Comparison of ENCODE assay signal across 10 mouse cellular contexts in the genomic region with DNA sequence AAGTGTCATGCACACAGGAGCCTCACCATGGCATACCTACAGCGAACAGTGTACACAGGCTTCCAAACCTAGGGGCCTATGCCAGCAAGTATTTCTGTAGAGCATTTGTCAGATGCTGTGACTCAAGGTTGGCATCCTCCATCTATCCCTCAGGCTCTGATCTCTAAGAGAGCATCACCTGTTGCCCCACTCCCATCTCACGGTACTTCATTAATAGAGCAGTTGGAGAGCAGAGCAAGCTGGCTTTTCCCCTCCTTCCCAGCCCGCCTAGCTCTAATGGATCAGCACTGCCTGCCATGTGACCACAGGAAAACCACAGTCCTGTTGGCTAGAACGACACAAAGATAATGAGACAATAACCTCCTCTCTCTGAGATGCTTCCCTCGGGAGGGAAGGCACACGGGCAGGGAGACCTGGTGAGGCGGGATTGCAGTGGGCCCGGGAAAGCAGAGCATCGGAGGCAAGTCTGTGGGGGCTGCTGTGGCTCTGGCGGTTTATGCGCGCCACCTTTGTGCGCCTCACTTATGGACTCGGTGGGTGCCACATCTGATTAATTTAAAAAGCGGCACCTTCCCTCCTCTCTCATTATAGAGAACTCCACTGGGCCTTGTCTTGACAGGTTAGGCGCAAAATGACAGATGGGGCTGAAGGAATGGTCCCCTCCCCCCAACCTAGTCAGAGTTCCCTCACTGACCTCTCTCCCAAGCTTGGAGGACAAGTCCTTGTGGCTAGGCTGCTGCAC.
DNase-seq lines count a peak whose midpoint lies in the region; ATAC-seq lines count a peak whose summit lies in the region.
"Had no signal": no experiment of that assay in that cellular context is flagged by ENCODE, and none has a peak within 500 bp of the region (broad histone marks: within the 10 kb centered on the region; RNA-seq: fewer than 3 reads in every experiment).

No protein-coding gene starts in this region.

- no peaks in the 10 kb centered on the region for H3K27me3 ChIP-seq in heart, embryonic 10.5 days (ENCODE audit: insufficient read depth, poor library complexity, severe bottlenecking)
- H3K27me3 ChIP-seq in hindbrain, embryonic 10.5 days (ENCODE audit: insufficient read depth, poor library complexity, severe bottlenecking): no peaks in the 10 kb centered on the region
- no peaks in the 10 kb centered on the region for H3K27me3 ChIP-seq in neural tube, embryonic 13.5 days

- H3K9me3 ChIP-seq in heart, embryonic 10.5 days: no peaks in the 10 kb centered on the region
- H3K9me3 ChIP-seq in hindbrain, embryonic 10.5 days: no peaks in the 10 kb centered on the region
- no peaks in the 10 kb centered on the region for H3K9me3 ChIP-seq in neural tube, embryonic 13.5 days

- ATAC-seq in neural tube, embryonic 13.5 days (ENCODE audit: low read depth): peak; percentile 80

- intact Hi-C loops in heart, postnatal 25 days (cut with DNase I): loop anchor here (10.0 kb wide), 1 partner anchor 531 kb away; no protein-coding TSS in a partner anchor

- H3K4me2 ChIP-seq in neural tube, embryonic 13.5 days: peak overlapping the region; percentile 31
- H3K4me2 ChIP-seq: lung, embryonic 14.5 days had no signal

- no peaks in the 10 kb centered on the region for H3K36me3 ChIP-seq in heart, embryonic 10.5 days
- H3K36me3 ChIP-seq in hindbrain, embryonic 10.5 days: no peaks in the 10 kb centered on the region
- no peaks in the 10 kb centered on the region for H3K36me3 ChIP-seq in neural tube, embryonic 13.5 days

- no peak overlapping the region for H3K9ac ChIP-seq in neural tube, embryonic 13.5 days
- H3K9ac ChIP-seq: lung, embryonic 14.5 days had no signal

- peaks cover 4% of the 10 kb centered on the region; the same call in 1 of the 2 replicates for H3K4me1 ChIP-seq in heart, embryonic 10.5 days
- H3K4me1 ChIP-seq in hindbrain, embryonic 10.5 days (replicated peaks): peaks cover 12% of the 10 kb centered on the region
- peaks cover 10% of the 10 kb centered on the region for H3K4me1 ChIP-seq in neural tube, embryonic 13.5 days (replicated peaks)

- H3K4me3 ChIP-seq in heart, embryonic 10.5 days: peak overlapping the region; percentile 10; the same call in 1 of the 2 replicates
- no peak overlapping the region for H3K4me3 ChIP-seq in hindbrain, embryonic 10.5 days
- no peak overlapping the region for H3K4me3 ChIP-seq in neural tube, embryonic 13.5 days

- H3K27ac ChIP-seq in heart, embryonic 10.5 days: no peak overlapping the region
- H3K27ac ChIP-seq in hindbrain, embryonic 10.5 days: peak overlapping the region; percentile 56; the same call in 1 of the 2 replicates
- H3K27ac ChIP-seq in neural tube, embryonic 13.5 days (replicated peaks): peak overlapping the region; percentile 35; the same call in 1 of the 2 replicates

- WGBS in heart, embryonic 10.5 days: 32% methylated on average over 16 of the region's 16 CpGs
- 43% methylated on average over 16 of the region's 16 CpGs for WGBS in hindbrain, embryonic 10.5 days
- 29% methylated on average over 16 of the region's 16 CpGs for WGBS in neural tube, embryonic 13.5 days

- DNase-seq in heart, embryonic 10.5 days (ENCODE audit: low spot score): no peak
- no peak for DNase-seq in heart, postnatal 25 days (ENCODE audit: low spot score)
- DNase-seq in cerebellum, postnatal 10 days: peak; percentile 52 to 62
- DNase-seq in hindbrain, embryonic 10.5 days (ENCODE audit: low spot score): peak; percentile 40
- no peak for DNase-seq in B cell, adult 2 months
- no peak for DNase-seq in kidney, postnatal 4 days
- no peak for DNase-seq in layer of hippocampus, adult 9-10 months (ENCODE audit: low spot score)
- DNase-seq: adrenal gland, adult 2 months had no signal

Comparison
In these comparisons a context has a peak if more than half of its experiments do, and no peak if none do; other contexts are left out.
1. DNase-seq: peak in cerebellum, postnatal 10 days (2 of 2) and hindbrain, embryonic 10.5 days (single experiment); none in heart, embryonic 10.5 days (single experiment), heart, postnatal 25 days (single experiment), B cell, adult 2 months (0 of 2), kidney, postnatal 4 days (0 of 2) and layer of hippocampus, adult 9-10 months (single experiment).